Mouse (Mus musculus): ENCODE data around the gene Hsd11b1. TPM values are rescaled to one million over a fixed set of nuclear protein-coding genes. Genes with fewer than 3 reads are reported as not detected.
A peak's percentile ranks its signal among the peaks of the same experiment; 100 is the strongest.

Hsd11b1 gene
- total RNA-seq, 1 experiment from 2014 or later = 2.8 TPM

- no peak for ATAC-seq (replicated peaks in 1 of 2; ENCODE audit: insufficient read depth in 1 of 2, low FRiP score in 2 of 2, low TSS enrichment in 1 of 2, low read depth in 1 of 2, poor library complexity in 2 of 2, severe bottlenecking in 2 of 2)
Measured at GRCm38 (mm10) chr1:193194416-193195140, 69.3 kb downstream of the Hsd11b1 start.

GRCm38 (mm10) chr1:193191675-193192283 lies 72.1 kb downstream of the Hsd11b1 start:
- ATAC-seq (replicated peaks in 1 of 2; ENCODE audit: insufficient read depth in 1 of 2, low FRiP score in 2 of 2, low TSS enrichment in 1 of 2, low read depth in 1 of 2, poor library complexity in 2 of 2, severe bottlenecking in 2 of 2) = peak; percentile 89 to 93

GRCm38 (mm10) chr1:193189771-193190170 lies 74.1 kb downstream of the Hsd11b1 start:
- no peak for ATAC-seq (replicated peaks in 1 of 2; ENCODE audit: insufficient read depth in 1 of 2, low FRiP score in 2 of 2, low TSS enrichment in 1 of 2, low read depth in 1 of 2, poor library complexity in 2 of 2, severe bottlenecking in 2 of 2)

- ATAC-seq (replicated peaks in 1 of 2; ENCODE audit: insufficient read depth in 1 of 2, low FRiP score in 2 of 2, low TSS enrichment in 1 of 2, low read depth in 1 of 2, poor library complexity in 2 of 2, severe bottlenecking in 2 of 2) = no peak
Measured at GRCm38 (mm10) chr1:193189151-193189621, 74.7 kb downstream of the Hsd11b1 start.

GRCm38 (mm10) chr1:193188257-193188656 lies 75.6 kb downstream of the Hsd11b1 start:
- no peak for ATAC-seq (replicated peaks in 1 of 2; ENCODE audit: insufficient read depth in 1 of 2, low FRiP score in 2 of 2, low TSS enrichment in 1 of 2, low read depth in 1 of 2, poor library complexity in 2 of 2, severe bottlenecking in 2 of 2)

- ATAC-seq (replicated peaks in 1 of 2; ENCODE audit: insufficient read depth in 1 of 2, low FRiP score in 2 of 2, low TSS enrichment in 1 of 2, low read depth in 1 of 2, poor library complexity in 2 of 2, severe bottlenecking in 2 of 2) = no peak
Measured at GRCm38 (mm10) chr1:193181104-193181503, 82.8 kb downstream of the Hsd11b1 start.

- ATAC-seq (replicated peaks in 1 of 2; ENCODE audit: insufficient read depth in 1 of 2, low FRiP score in 2 of 2, low TSS enrichment in 1 of 2, low read depth in 1 of 2, poor library complexity in 2 of 2, severe bottlenecking in 2 of 2) = no peak
Measured at GRCm38 (mm10) chr1:193174143-193174733, 89.6 kb downstream of the Hsd11b1 start.

- no peak for ATAC-seq (replicated peaks in 1 of 2; ENCODE audit: insufficient read depth in 1 of 2, low FRiP score in 2 of 2, low TSS enrichment in 1 of 2, low read depth in 1 of 2, poor library complexity in 2 of 2, severe bottlenecking in 2 of 2)
Measured at GRCm38 (mm10) chr1:193173810-193174129, 90.1 kb downstream of the Hsd11b1 start.

GRCm38 (mm10) chr1:193172991-193173809 lies 90.7 kb downstream of the Hsd11b1 start:
- ATAC-seq (replicated peaks in 1 of 2; ENCODE audit: insufficient read depth in 1 of 2, low FRiP score in 2 of 2, low TSS enrichment in 1 of 2, low read depth in 1 of 2, poor library complexity in 2 of 2, severe bottlenecking in 2 of 2) = peak; percentile 92 to 94

Other genes with a start within 250 kb of the Hsd11b1 start
- gene Syt14, start 228.3 kb downstream of the Hsd11b1 start, total RNA-seq (2017) = 0.88 TPM in 1 of 2 replicates, not detected in the other
- 13.9 and 19.6 TPM in 2 replicates for gene Diexf, start 133.8 kb downstream of the Hsd11b1 start, total RNA-seq (2017)
- gene Irf6, start 111.0 kb downstream of the Hsd11b1 start, total RNA-seq (2017) = 12.9 and 14.5 TPM in 2 replicates
- gene A130010J15Rik, start 96.0 kb downstream of the Hsd11b1 start, total RNA-seq (2017) = 11.8 and 17.6 TPM in 2 replicates
- gene Traf3ip3, start 62.4 kb downstream of the Hsd11b1 start, total RNA-seq (2017) = 102 and 139 TPM in 2 replicates
- gene Lamb3, start 56.4 kb downstream of the Hsd11b1 start, total RNA-seq (2017) = 1.2 and 2.9 TPM in 2 replicates
- gene G0s2, start 9.1 kb upstream of the Hsd11b1 start, total RNA-seq (2017) = 12.0 and 13.4 TPM in 2 replicates
- not detected in 2 replicates for gene Camk1g, start 106.2 kb upstream of the Hsd11b1 start, total RNA-seq (2017)

Data from hematopoietic stem cell, adult 5-6 weeks (primary cell).